Mouse (Mus musculus) lung, postnatal 0 days (tissue): ENCODE measurements at regions not wholly inside any gene's neighbourhood (a gene's known extent, or its start where the extent isn't known, plus 50 kb on each side); places are given as distances from the start of the nearest gene placed in this dataset.

Source experiments
- CTCF ChIP-seq: IDR thresholded peaks from 2 replicates; pipeline ENCODE4 v1.5.1; 2016; ENCODE audit warnings: antibody characterized with exemption, mild to moderate bottlenecking
- EP300 ChIP-seq: IDR thresholded peaks from 2 replicates; pipeline ENCODE4 v1.6.1; 2016; ENCODE audit warnings: antibody characterized with exemption, mild to moderate bottlenecking, control low read depth

GRCm38 (mm10) chr13:82496606-82497005, 713.7 kb downstream of the Cetn3 start:
- TF ChIP-seq EP300 (no peak), CTCF (no peak)
